Mouse (Mus musculus) brain, embryonic 14.5 days (tissue): ENCODE measurements around the gene Krt2.

ENCODE experiments used
- CTCF ChIP-seq: fragments of 200-500 bp; IDR thresholded peaks from 2 replicates; pipeline ENCODE4 v1.5.1; 2012; ENCODE audit warnings: inconsistent platforms, mild to moderate bottlenecking, moderate library complexity, borderline replicate concordance; ENCODE audit not compliant: insufficient read depth, insufficient read length; ENCODE audit errors: extremely low read depth
- POLR2A ChIP-seq: fragments of 200-500 bp; IDR thresholded peaks from 2 replicates; pipeline ENCODE4 v1.6.1; 2012; ENCODE audit warnings: mild to moderate bottlenecking, inconsistent platforms, borderline replicate concordance; ENCODE audit not compliant: poor library complexity, insufficient read depth, insufficient read length, severe bottlenecking; ENCODE audit errors: extremely low read depth

GRCm38 (mm10) chr15:101866754-101867153, 48.8 kb upstream of the Krt2 start:
- TF ChIP-seq CTCF (no peak), POLR2A (no peak)
